Mouse (Mus musculus) kidney, adult 2 months (tissue): ENCODE measurements at regions not wholly inside any gene's neighbourhood (a gene's known extent, or its start where the extent isn't known, plus 50 kb on each side); places are given as distances from the start of the nearest gene placed in this dataset.

Experiments
- CTCF ChIP-seq: fragments of 200-500 bp; conservative IDR thresholded peaks from 2 replicates; pipeline ENCODE4 v1.5.1; 2011; ENCODE audit warnings: low read depth, mild to moderate bottlenecking, control low read depth, low read length, moderate library complexity, mixed read lengths; ENCODE audit not compliant: insufficient read depth, insufficient read length
- POLR2A ChIP-seq: fragments of 200-500 bp; IDR thresholded peaks from one replicate; pipeline ENCODE4 v1.6.1; 2011; ENCODE audit warnings: low read depth, low read length, control low read depth

- TF ChIP-seq CTCF (no peak), POLR2A (no peak)
Measured at GRCm38 (mm10) chr5:97814700-97815099, 216.1 kb downstream of the Antxr2 start.
